Mouse (Mus musculus): ENCODE measurements at regions not wholly inside any gene's neighbourhood (a gene's known extent, or its start where the extent isn't known, plus 50 kb on each side); places are given as distances from the start of the nearest gene placed in this dataset.

GRCm38 (mm10) chr11:65495034-65495433 is 225.2 kb upstream of the Myocd start:
- DNase-seq (ENCODE audit: inconsistent ontology term) = no peak

GRCm38 (mm10) chr11:65490426-65490825 is 220.6 kb upstream of the Myocd start:
- no peak for DNase-seq (ENCODE audit: inconsistent ontology term)

- peak; percentile 57 for DNase-seq (ENCODE audit: inconsistent ontology term)
Measured at GRCm38 (mm10) chr11:65475821-65476540, 206.2 kb upstream of the Myocd start.

GRCm38 (mm10) chr11:65475302-65475701 is 205.5 kb upstream of the Myocd start:
- no peak for DNase-seq (ENCODE audit: inconsistent ontology term)

GRCm38 (mm10) chr11:65469762-65470741 is 200.3 kb upstream of the Myocd start:
- DNase-seq (ENCODE audit: inconsistent ontology term) = no peak

- peak; percentile 35 for DNase-seq (ENCODE audit: inconsistent ontology term)
Measured at GRCm38 (mm10) chr11:65461044-65461443, 191.3 kb upstream of the Myocd start.

GRCm38 (mm10) chr11:65448436-65448835 is 178.6 kb upstream of the Myocd start:
- DNase-seq (ENCODE audit: inconsistent ontology term) = peak; percentile 20

- peak; percentile 21 for DNase-seq (ENCODE audit: inconsistent ontology term)
Measured at GRCm38 (mm10) chr11:65443466-65444024, 173.8 kb upstream of the Myocd start.

GRCm38 (mm10) chr11:65435699-65436161 is 165.9 kb upstream of the Myocd start:
- DNase-seq (ENCODE audit: inconsistent ontology term) = peak; percentile 69

- DNase-seq (ENCODE audit: inconsistent ontology term) = no peak
Measured at GRCm38 (mm10) chr11:65421889-65422288, 152.1 kb upstream of the Myocd start.

- DNase-seq (ENCODE audit: inconsistent ontology term) = no peak
Measured at GRCm38 (mm10) chr11:65408621-65409020, 138.8 kb upstream of the Myocd start.

- DNase-seq (ENCODE audit: inconsistent ontology term) = no peak
Measured at GRCm38 (mm10) chr11:65402460-65403154, 132.8 kb upstream of the Myocd start.

- DNase-seq (ENCODE audit: inconsistent ontology term) = peak; percentile 88
Measured at GRCm38 (mm10) chr11:65389238-65389637, 119.4 kb upstream of the Myocd start.

GRCm38 (mm10) chr11:65386291-65387061 is 116.7 kb upstream of the Myocd start:
- DNase-seq (ENCODE audit: inconsistent ontology term) = peak; percentile 91

- no peak for DNase-seq (ENCODE audit: inconsistent ontology term)
Measured at GRCm38 (mm10) chr11:65375361-65375760, 105.6 kb upstream of the Myocd start.

GRCm38 (mm10) chr11:65373136-65373535 is 103.3 kb upstream of the Myocd start:
- peak; percentile 47 for DNase-seq (ENCODE audit: inconsistent ontology term)

- peak; percentile 77 for DNase-seq (ENCODE audit: inconsistent ontology term)
Measured at GRCm38 (mm10) chr11:65372309-65372811, 102.6 kb upstream of the Myocd start.

- DNase-seq (ENCODE audit: inconsistent ontology term) = no peak
Measured at GRCm38 (mm10) chr11:65367825-65368224, 98.0 kb upstream of the Myocd start.

- peak; percentile 83 for DNase-seq (ENCODE audit: inconsistent ontology term)
Measured at GRCm38 (mm10) chr11:65366677-65367370, 97.0 kb upstream of the Myocd start.

Measured in Muller cell, postnatal 12 days (primary cell).